Mouse (Mus musculus) heart, embryonic 15.5 days (tissue): ENCODE results near the gene Rabl6. TPM values are rescaled to one million over a fixed set of nuclear protein-coding genes. Genes with fewer than 3 reads are reported as not detected.

Experiments used
- ATAC-seq: fragments of 200-750 bp; cut with Nextera tagmentation; replicated peaks from 2 replicates; pipeline ENCODE4 v1.8.0; 2017; ENCODE audit warnings: low read depth, moderate TSS enrichment; ENCODE audit not compliant: insufficient number of reproducible peaks, insufficient read depth, low FRiP score
- H3K27ac ChIP-seq: fragments of 300-500 bp; sonication (generic); 2 replicates; pipeline ENCODE4 v1.5.1; 2015; ENCODE audit warnings: mild to moderate bottlenecking, inconsistent platforms
- H3K27me3 ChIP-seq: fragments of 300-500 bp; sonication (generic); 2 replicates; pipeline ENCODE4 v1.6.1; 2015; ENCODE audit warnings: inconsistent platforms
- H3K36me3 ChIP-seq: fragments of 300-500 bp; sonication (generic); 2 replicates; pipeline ENCODE4 v1.6.1; 2015; ENCODE audit warnings: mild to moderate bottlenecking, inconsistent platforms
- H3K4me1 ChIP-seq: fragments of 300-500 bp; sonication (generic); replicated peaks from 2 replicates; pipeline ENCODE4 v1.6.1; 2015; ENCODE audit warnings: inconsistent platforms
- H3K4me2 ChIP-seq: fragments of 300-500 bp; sonication (generic); 2 replicates; pipeline ENCODE4 v1.6.1; 2015; ENCODE audit warnings: inconsistent platforms, mild to moderate bottlenecking, moderate library complexity
- H3K4me3 ChIP-seq: fragments of 300-500 bp; sonication (generic); 2 replicates; pipeline ENCODE4 v1.5.1; 2015; ENCODE audit warnings: mild to moderate bottlenecking, inconsistent platforms
- H3K9ac ChIP-seq: fragments of 300-500 bp; sonication (generic); 2 replicates; pipeline ENCODE4 v1.6.1; 2015; ENCODE audit warnings: mild to moderate bottlenecking, inconsistent platforms
- H3K9me3 ChIP-seq: fragments of 300-500 bp; sonication (generic); replicated peaks from 2 replicates; pipeline ENCODE4 v1.6.1; 2016; ENCODE audit warnings: inconsistent platforms
- WGBS: fragments of 180-500 bp; shearing (Covaris S2); methylation state at CpG from one replicate; pipeline ENCODE4 v1.1.7; 2015; ENCODE audit warnings: mixed read lengths; 5-methylcytosine and 5-hydroxymethylcytosine counted together
- polyA plus RNA-seq: library from polyadenylated mRNA; unstranded; fragments of >200 nt; fragmentation: Nextera tagmentation; extraction: Ambion mirVana; gene quantifications from 2 replicates; pipeline ENCODE4 v1.2.1, GENCODE M21; 2015

Rabl6 gene
- polyA plus RNA-seq, 1 experiment from 2014 or later = 41.0 TPM

DNA sequence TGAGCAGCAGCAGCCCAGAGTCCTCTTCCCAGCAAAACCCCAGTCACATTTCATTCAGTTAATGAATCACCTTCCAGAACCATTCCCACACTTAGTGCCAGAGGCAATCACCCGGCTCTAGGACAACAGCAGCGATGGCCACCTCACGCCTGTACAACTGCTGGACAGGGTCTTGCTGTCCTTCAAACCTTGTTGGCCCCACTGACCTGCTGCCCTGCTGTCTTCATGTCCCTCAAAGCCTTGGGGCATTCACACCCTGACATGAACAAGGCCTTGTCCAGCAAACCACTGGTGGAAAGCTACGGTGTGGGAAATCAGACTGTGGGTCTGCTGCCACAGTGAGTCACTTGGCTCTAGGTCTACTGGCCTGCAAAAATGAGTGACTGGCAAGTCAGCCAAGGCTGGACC lies 67.8 kb downstream of the Rabl6 start:
- peaks cover 23% of the 10 kb centered on the region for H3K36me3 ChIP-seq
- H3K4me1 ChIP-seq = peaks cover 9% of the 10 kb centered on the region
- no peak overlapping the region for H3K4me3 ChIP-seq
- no peaks in the 10 kb centered on the region for H3K27me3 ChIP-seq
- ATAC-seq = no peak
- H3K27ac ChIP-seq = no peak overlapping the region
- H3K9ac ChIP-seq = no peak overlapping the region
- H3K9me3 ChIP-seq = no peaks in the 10 kb centered on the region
- 95% methylated on average over 4 of the region's 4 CpGs for WGBS
- no peak overlapping the region for H3K4me2 ChIP-seq

- ATAC-seq = no peak
Measured at GRCm38 (mm10) chr2:25536531-25536930, 71.8 kb downstream of the Rabl6 start.

GRCm38 (mm10) chr2:25534866-25535182 lies 73.5 kb downstream of the Rabl6 start:
- WGBS = 92% methylated on average over 2 of the region's 2 CpGs
- H3K9ac ChIP-seq = no peak overlapping the region
- no peak for ATAC-seq
- no peaks in the 10 kb centered on the region for H3K27me3 ChIP-seq
- no peak overlapping the region for H3K4me3 ChIP-seq
- peak overlapping the region; percentile 31; the same call in 1 of the 2 replicates for H3K27ac ChIP-seq
- H3K4me2 ChIP-seq = no peak overlapping the region
- peaks cover 47% of the 10 kb centered on the region for H3K36me3 ChIP-seq
- no peaks in the 10 kb centered on the region for H3K9me3 ChIP-seq
- H3K4me1 ChIP-seq = peaks cover 9% of the 10 kb centered on the region; the same call in 1 of the 2 replicates

More at GRCm38 (mm10) chr2:25536531-25536930, 71.8 kb downstream of the Rabl6 start:
- WGBS = 66% methylated on average over 8 of the region's 8 CpGs
- H3K9me3 ChIP-seq = no peaks in the 10 kb centered on the region
- H3K27me3 ChIP-seq = no peaks in the 10 kb centered on the region
- no peak overlapping the region for H3K27ac ChIP-seq
- no peak overlapping the region for H3K9ac ChIP-seq
- H3K4me2 ChIP-seq = no peak overlapping the region
- no peak overlapping the region for H3K4me3 ChIP-seq
- peaks cover 30% of the 10 kb centered on the region for H3K36me3 ChIP-seq
- peaks cover 9% of the 10 kb centered on the region; the same call in 1 of the 2 replicates for H3K4me1 ChIP-seq

GRCm38 (mm10) chr2:25534178-25534865 lies 74.0 kb downstream of the Rabl6 start:
- ATAC-seq = 0 out of 2 replicates have a peak, but pooled peaks have one; percentile 62
- H3K27me3 ChIP-seq = no peaks in the 10 kb centered on the region
- peak overlapping the region; percentile 31; the same call in 1 of the 2 replicates for H3K27ac ChIP-seq
- H3K9me3 ChIP-seq = no peaks in the 10 kb centered on the region
- 71% methylated on average over 3 of the region's 3 CpGs for WGBS
- no peak overlapping the region for H3K4me3 ChIP-seq
- no peak overlapping the region for H3K4me2 ChIP-seq
- peaks cover 51% of the 10 kb centered on the region for H3K36me3 ChIP-seq
- no peak overlapping the region for H3K9ac ChIP-seq
- H3K4me1 ChIP-seq = peaks cover 9% of the 10 kb centered on the region; the same call in 1 of the 2 replicates

DNA sequence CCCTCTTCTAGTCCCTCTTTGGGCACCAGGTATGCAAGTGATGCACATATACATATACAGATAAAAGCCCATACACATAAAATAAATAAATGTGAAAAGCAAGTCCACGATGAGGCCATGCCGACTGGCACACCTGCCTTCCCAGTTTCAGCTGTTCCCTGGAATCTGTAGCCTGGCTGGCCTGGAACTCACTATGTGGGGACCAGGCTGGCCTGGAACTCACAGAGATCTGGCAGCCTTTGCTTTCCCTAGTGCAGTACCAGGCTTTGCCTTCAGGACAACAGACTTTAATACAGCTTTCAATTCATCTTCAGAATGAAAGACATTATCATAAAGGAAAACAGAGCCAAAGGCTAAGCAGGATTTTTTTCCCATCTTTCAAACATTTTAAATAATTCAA lies 74.6 kb downstream of the Rabl6 start:
- Histone ChIP-seq H3K9ac (no peak overlapping the region), H3K4me1 (peaks cover 9% of the 10 kb centered on the region; the same call in 1 of the 2 replicates), H3K9me3 (no peaks in the 10 kb centered on the region), H3K4me2 (no peak overlapping the region), H3K27me3 (no peaks in the 10 kb centered on the region), H3K4me3 (no peak overlapping the region), H3K27ac (peak overlapping the region; percentile 43), H3K36me3 (peaks cover 57% of the 10 kb centered on the region)
- no peak for ATAC-seq
- 96% methylated on average over 2 of the region's 2 CpGs for WGBS

Other genes starting within 250 kb of the Rabl6 start
- 13.9 and 16.0 TPM in 2 replicates for gene Uap1l1, start 242.8 kb downstream of the Rabl6 start, polyA plus RNA-seq
- gene Sapcd2, start 236.2 kb downstream of the Rabl6 start, polyA plus RNA-seq = 15.4 and 25.5 TPM in 2 replicates
- 1.8 and 4.6 TPM in 2 replicates for gene Entpd2, start 212.6 kb downstream of the Rabl6 start, polyA plus RNA-seq
- 28.8 and 41.6 TPM in 2 replicates for gene Npdc1, start 209.2 kb downstream of the Rabl6 start, polyA plus RNA-seq
- gene Fut7, start 185.3 kb downstream of the Rabl6 start, polyA plus RNA-seq = 0.08 and 0.15 TPM in 2 replicates
- gene Abca2, start 179.8 kb downstream of the Rabl6 start, polyA plus RNA-seq = 3.5 and 5.6 TPM in 2 replicates
- 6.1 and 9.6 TPM in 2 replicates for gene Clic3, start 151.7 kb downstream of the Rabl6 start, polyA plus RNA-seq
- 31.1 and 38.0 TPM in 2 replicates for gene Paxx, start 147.4 kb downstream of the Rabl6 start, polyA plus RNA-seq
- gene Ptgds, start 138.5 kb downstream of the Rabl6 start, polyA plus RNA-seq = 107 and 134 TPM in 2 replicates
- gene Lcn12, start 114.6 kb downstream of the Rabl6 start, polyA plus RNA-seq = not detected in 2 replicates
- 72.6 and 94.1 TPM in 2 replicates for gene Fbxw5, start 107.8 kb downstream of the Rabl6 start, polyA plus RNA-seq
- gene C8g, start 106.8 kb downstream of the Rabl6 start, polyA plus RNA-seq = 3.5 and 5.0 TPM in 2 replicates
- 18.4 and 25.2 TPM in 2 replicates for gene Traf2, start 61.6 kb downstream of the Rabl6 start, polyA plus RNA-seq
- 276 and 289 TPM in 2 replicates for gene Edf1, start 50.7 kb downstream of the Rabl6 start, polyA plus RNA-seq
- 3.4 and 9.8 TPM in 2 replicates for gene Mamdc4, start 33.7 kb downstream of the Rabl6 start, polyA plus RNA-seq
- gene Phpt1, start 33.3 kb downstream of the Rabl6 start, polyA plus RNA-seq = 171 and 175 TPM in 2 replicates
- 0.22 and 0.30 TPM in 2 replicates for gene Ajm1, start 26.8 kb downstream of the Rabl6 start, polyA plus RNA-seq
- 0.09 and 0.13 TPM in 2 replicates for gene Ccdc183, start 9.2 kb upstream of the Rabl6 start, polyA plus RNA-seq
- 19.0 and 21.9 TPM in 2 replicates for gene Tmem141, start 13.5 kb upstream of the Rabl6 start, polyA plus RNA-seq
- gene Fcna, start 19.5 kb upstream of the Rabl6 start, polyA plus RNA-seq = 3.3 and 4.8 TPM in 2 replicates
- not detected in 2 replicates for gene Lcn8, start 44.6 kb upstream of the Rabl6 start, polyA plus RNA-seq
- gene Lcn5, start 49.4 kb upstream of the Rabl6 start, polyA plus RNA-seq = not detected in 2 replicates
- not detected in 2 replicates for gene Lcn6, start 68.3 kb upstream of the Rabl6 start, polyA plus RNA-seq
- gene Lcn10, start 74.2 kb upstream of the Rabl6 start, polyA plus RNA-seq = not detected in 2 replicates
- gene Obp2a, start 91.5 kb upstream of the Rabl6 start, polyA plus RNA-seq = not detected in 2 replicates
- gene Bmyc, start 98.2 kb upstream of the Rabl6 start, polyA plus RNA-seq = 44.7 and 47.4 TPM in 2 replicates
- gene Obp2b, start 128.5 kb upstream of the Rabl6 start, polyA plus RNA-seq = not detected in 2 replicates
- not detected in 2 replicates for gene Lcn3, start 157.0 kb upstream of the Rabl6 start, polyA plus RNA-seq
- not detected in 2 replicates for gene Lcn11, start 168.5 kb upstream of the Rabl6 start, polyA plus RNA-seq
- gene Gm13539, start 173.7 kb upstream of the Rabl6 start, polyA plus RNA-seq = not detected in 2 replicates
- gene Glt6d1, start 207.3 kb upstream of the Rabl6 start, polyA plus RNA-seq = not detected in 2 replicates
- gene Lcn9, start 214.6 kb upstream of the Rabl6 start, polyA plus RNA-seq = not detected in 2 replicates
- not detected in 2 replicates for gene Sohlh1, start 238.7 kb upstream of the Rabl6 start, polyA plus RNA-seq